Comparison of ENCODE assay signal across 10 mouse cellular contexts in genomic region chr11:101479171-101479635, GRCm38 (mm10). TPM values are rescaled to one million over a fixed set of nuclear protein-coding genes. Genes with fewer than 3 reads are reported as not detected.
DNase-seq lines count a peak whose midpoint lies in the region; ATAC-seq and TF ChIP-seq lines count a peak whose summit lies in the region.
"Had no signal": no experiment of that assay in that cellular context is flagged by ENCODE, and none has a peak within 500 bp of the region (broad histone marks: within the 10 kb centered on the region; RNA-seq: fewer than 3 reads in every experiment).

No protein-coding gene starts in this region.

- no peaks in the 10 kb centered on the region for H3K27me3 ChIP-seq in kidney, postnatal 0 days (ENCODE audit: insufficient read depth, low read length)
- no peaks in the 10 kb centered on the region for H3K27me3 ChIP-seq in intestine, embryonic 14.5 days (replicated peaks; ENCODE audit: control insufficient read depth, insufficient read depth, low read length)
- H3K27me3 ChIP-seq in midbrain, postnatal 0 days (ENCODE audit: insufficient read depth, low read length), result no peaks in the 10 kb centered on the region
- H3K27me3 ChIP-seq: Patski had no signal

- H3K4me1 ChIP-seq in kidney, postnatal 0 days (replicated peaks; ENCODE audit: insufficient read depth, low read length), result no peaks in the 10 kb centered on the region; the same call in 1 of the 2 replicates
- H3K4me1 ChIP-seq in intestine, embryonic 14.5 days (replicated peaks; ENCODE audit: control insufficient read depth, insufficient read depth, low read length), result peaks cover 5% of the 10 kb centered on the region; the same call in 1 of the 2 replicates
- H3K4me1 ChIP-seq in midbrain, postnatal 0 days (ENCODE audit: insufficient read depth, low read length), result 0 out of 2 replicates have a peak, but pooled peaks cover 2% of the 10 kb centered on the region

- H3K4me3 ChIP-seq in kidney, postnatal 0 days (replicated peaks; ENCODE audit: low read depth, low read length), result no peak overlapping the region
- H3K4me3 ChIP-seq in intestine, embryonic 14.5 days (ENCODE audit: low read depth, low read length), result no peak overlapping the region
- H3K4me3 ChIP-seq in midbrain, postnatal 0 days (ENCODE audit: low read depth, low read length), result no peak overlapping the region

- WGBS in kidney, postnatal 0 days, result 7% methylated on average over 18 of the region's 18 CpGs
- WGBS in intestine, embryonic 14.5 days, result 14% methylated on average over 18 of the region's 18 CpGs
- WGBS in midbrain, postnatal 0 days, result 5% methylated on average over 18 of the region's 18 CpGs

- intact Hi-C loops in gastrocnemius, postnatal 14 days (cut with DNase I; ENCODE audit: low total_unique reads), result no loop called here

- H3K4me2 ChIP-seq in kidney, postnatal 0 days (ENCODE audit: low read length), result peak overlapping the region; percentile 21; the same call in 1 of the 2 replicates
- peak overlapping the region; percentile 18 for H3K4me2 ChIP-seq in intestine, embryonic 14.5 days (ENCODE audit: low read length)
- peak overlapping the region; percentile 25; the same call in 1 of the 2 replicates for H3K4me2 ChIP-seq in midbrain, postnatal 0 days (ENCODE audit: low read depth, low read length, poor library complexity, severe bottlenecking)

- no peak for ATAC-seq in kidney, postnatal 0 days (replicated peaks; ENCODE audit: low FRiP score, low read depth)
- no peak for ATAC-seq in intestine, embryonic 14.5 days (replicated peaks; ENCODE audit: low FRiP score, low TSS enrichment, low read depth)
- ATAC-seq in midbrain, postnatal 0 days (ENCODE audit: low FRiP score), result no peak
- ATAC-seq: Patski had no signal

- no peak for TF ChIP-seq CTCF in kidney, postnatal 0 days (IDR thresholded peaks at IDR 0.05; ENCODE audit: low read depth)
- TF ChIP-seq CTCF in midbrain, postnatal 0 days (IDR thresholded peaks at IDR 0.05), result no peak

- H3K36me3 ChIP-seq in kidney, postnatal 0 days (ENCODE audit: insufficient read depth, low read length), result no peaks in the 10 kb centered on the region
- H3K36me3 ChIP-seq in intestine, embryonic 14.5 days (ENCODE audit: control insufficient read depth, insufficient read depth, low read length), result no peaks in the 10 kb centered on the region
- H3K36me3 ChIP-seq in midbrain, postnatal 0 days (ENCODE audit: insufficient read depth, low read length), result no peaks in the 10 kb centered on the region

- DNase-seq in kidney, postnatal 0 days (ENCODE audit: low spot score), result no peak
- DNase-seq in kidney, postnatal 14 days, result no peak
- peak; percentile 83 for DNase-seq in embryo, embryonic 11 days
- no peak for DNase-seq in intestine, embryonic 14.5 days (ENCODE audit: low spot score)
- DNase-seq in midbrain, postnatal 0 days (ENCODE audit: low spot score), result peak; percentile 62
- DNase-seq in ovary, postnatal 10 days (ENCODE audit: low spot score), result no peak
- no peak for DNase-seq in spleen, adult 12 weeks (ENCODE audit: low spot score)
- no peak for DNase-seq in gastrocnemius, postnatal 14 days

- no peak overlapping the region for H3K27ac ChIP-seq in kidney, postnatal 0 days
- H3K27ac ChIP-seq in intestine, embryonic 14.5 days (ENCODE audit: low read depth), result no peak overlapping the region
- H3K27ac ChIP-seq in midbrain, postnatal 0 days (ENCODE audit: low read depth, low read length), result no peak overlapping the region

- H3K9ac ChIP-seq in kidney, postnatal 0 days (ENCODE audit: low read depth, low read length), result no peak overlapping the region
- H3K9ac ChIP-seq in intestine, embryonic 14.5 days (ENCODE audit: low read length), result no peak overlapping the region
- H3K9ac ChIP-seq in midbrain, postnatal 0 days (replicated peaks; ENCODE audit: low read length, poor library complexity, severe bottlenecking), result no peak overlapping the region

- no peaks in the 10 kb centered on the region for H3K9me3 ChIP-seq in kidney, postnatal 0 days (replicated peaks; ENCODE audit: low read length)
- H3K9me3 ChIP-seq in intestine, embryonic 14.5 days (ENCODE audit: control insufficient read depth, low read length), result no peaks in the 10 kb centered on the region
- no peaks in the 10 kb centered on the region for H3K9me3 ChIP-seq in midbrain, postnatal 0 days (ENCODE audit: low read length)

RNA-seq across cellular contexts. Expression of gene Vat1, which starts 13.2 kb away (rescaled TPM):
- 37.7 and 38.6 TPM in 2 replicates for polyA plus RNA-seq in kidney, postnatal 0 days (2015; fragmentation: Nextera tagmentation; extraction: Ambion mirVana)
- 50.7 and 60.0 TPM in 2 replicates for polyA plus RNA-seq in intestine, embryonic 14.5 days (2014; fragmentation: Nextera tagmentation; extraction: Ambion mirVana)
- total RNA-seq in midbrain, postnatal 0 days (2014; rRNA removed), result 313 and 334 TPM in 2 replicates
- polyA plus RNA-seq in midbrain, postnatal 0 days (2015; fragmentation: Nextera tagmentation; extraction: Ambion mirVana), result 143 and 146 TPM in 2 replicates
- total RNA-seq in gastrocnemius, postnatal 14 days (2021), result 10 to 100 TPM; 27.1 to 33.6 TPM

RNA-seq across cellular contexts. Expression of gene Rnd2, which starts 14.4 kb away (rescaled TPM):
- 10.3 and 11.1 TPM in 2 replicates for polyA plus RNA-seq in kidney, postnatal 0 days (2015; fragmentation: Nextera tagmentation; extraction: Ambion mirVana)
- polyA plus RNA-seq in intestine, embryonic 14.5 days (2014; fragmentation: Nextera tagmentation; extraction: Ambion mirVana), result 15.9 and 16.7 TPM in 2 replicates
- total RNA-seq in midbrain, postnatal 0 days (2014; rRNA removed), result 90.5 and 96.3 TPM in 2 replicates
- polyA plus RNA-seq in midbrain, postnatal 0 days (2015; fragmentation: Nextera tagmentation; extraction: Ambion mirVana), result 95.7 and 104 TPM in 2 replicates
- total RNA-seq in gastrocnemius, postnatal 14 days (2021), result 1 to 10 TPM; 4.0 to 4.8 TPM

RNA-seq across cellular contexts. Expression of gene Ifi35, which starts 31.0 kb away (rescaled TPM):
- 30.0 and 30.8 TPM in 2 replicates for polyA plus RNA-seq in kidney, postnatal 0 days (2015; fragmentation: Nextera tagmentation; extraction: Ambion mirVana)
- polyA plus RNA-seq in intestine, embryonic 14.5 days (2014; fragmentation: Nextera tagmentation; extraction: Ambion mirVana), result 16.9 and 18.3 TPM in 2 replicates
- 1.9 and 3.3 TPM in 2 replicates for total RNA-seq in midbrain, postnatal 0 days (2014; rRNA removed)
- polyA plus RNA-seq in midbrain, postnatal 0 days (2015; fragmentation: Nextera tagmentation; extraction: Ambion mirVana), result 4.5 TPM in 2 replicates
- total RNA-seq in gastrocnemius, postnatal 14 days (2021), result 1 to 10 TPM; 7.0 to 7.2 TPM

RNA-seq across cellular contexts. Expression of gene Rpl27, which starts 37.1 kb away (rescaled TPM):
- 396 and 448 TPM in 2 replicates for polyA plus RNA-seq in kidney, postnatal 0 days (2015; fragmentation: Nextera tagmentation; extraction: Ambion mirVana)
- polyA plus RNA-seq in intestine, embryonic 14.5 days (2014; fragmentation: Nextera tagmentation; extraction: Ambion mirVana), result 412 and 439 TPM in 2 replicates
- 605 and 614 TPM in 2 replicates for total RNA-seq in midbrain, postnatal 0 days (2014; rRNA removed)
- 227 and 260 TPM in 2 replicates for polyA plus RNA-seq in midbrain, postnatal 0 days (2015; fragmentation: Nextera tagmentation; extraction: Ambion mirVana)
- 10 to 100 TPM; 50.3 to 61.5 TPM for total RNA-seq in gastrocnemius, postnatal 14 days (2021)

RNA-seq across cellular contexts. Expression of gene Ptges3l, which starts 54.1 kb away (rescaled TPM):
- polyA plus RNA-seq in kidney, postnatal 0 days (2015; fragmentation: Nextera tagmentation; extraction: Ambion mirVana), result 8.7 and 11.5 TPM in 2 replicates
- polyA plus RNA-seq in intestine, embryonic 14.5 days (2014; fragmentation: Nextera tagmentation; extraction: Ambion mirVana), result 16.3 and 17.9 TPM in 2 replicates
- total RNA-seq in midbrain, postnatal 0 days (2014; rRNA removed), result 0.66 and 2.7 TPM in 2 replicates
- 2.9 TPM in 2 replicates for polyA plus RNA-seq in midbrain, postnatal 0 days (2015; fragmentation: Nextera tagmentation; extraction: Ambion mirVana)
- 100 to 1,000 TPM; 101 to 102 TPM for total RNA-seq in gastrocnemius, postnatal 14 days (2021)
- total RNA-seq: hematopoietic stem cell, adult 5-6 weeks had no signal

Comparison
In these comparisons a context has a peak if more than half of its experiments do, and no peak if none do; other contexts are left out.
1. DNase-seq: peak in embryo, embryonic 11 days (single experiment) and midbrain, postnatal 0 days (single experiment); none in kidney, postnatal 0 days (single experiment), kidney, postnatal 14 days (single experiment), intestine, embryonic 14.5 days (single experiment), ovary, postnatal 10 days (single experiment), spleen, adult 12 weeks (single experiment) and gastrocnemius, postnatal 14 days (single experiment).
2. Peak in every context shown above with its lines, with median percentiles within 50 percentile points of each other: H3K4me2 ChIP-seq.